Mouse (Mus musculus) heart, postnatal 0 days (tissue): ENCODE measurements around the gene Snx29.

ENCODE experiments used
- CTCF ChIP-seq: IDR thresholded peaks from 2 replicates; pipeline ENCODE4 v1.5.1; 2016; ENCODE audit warnings: antibody characterized with exemption, control low read depth, low read depth
- EP300 ChIP-seq: IDR thresholded peaks from 2 replicates; pipeline ENCODE4 v1.6.1; 2016; ENCODE audit warnings: antibody characterized with exemption, low read depth

DNA sequence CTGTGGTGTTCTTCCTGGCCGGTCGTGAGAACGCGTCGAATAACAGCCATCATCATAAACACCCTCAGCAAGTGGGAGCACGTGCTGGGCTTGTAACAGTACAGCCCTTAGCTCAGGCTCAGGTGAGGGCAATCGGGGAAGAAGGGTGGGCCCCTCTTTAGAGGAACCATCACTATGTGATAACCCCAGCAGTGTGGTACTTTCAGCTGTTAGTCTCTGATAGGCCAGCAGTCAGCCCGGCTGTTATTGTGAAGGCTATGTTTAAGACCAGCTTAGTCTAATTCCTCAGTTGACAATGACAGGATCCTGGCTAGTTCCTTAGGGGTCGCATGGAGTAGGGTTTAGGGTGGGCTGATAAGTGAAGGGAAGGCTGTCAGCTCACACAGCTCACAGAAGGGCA is 362.6 kb downstream of the Snx29 start:
- no peak for TF ChIP-seq EP300
- no peak for TF ChIP-seq CTCF
